Mouse (Mus musculus) midbrain, embryonic 14.5 days (tissue): ENCODE measurements around the gene 1700001C19Rik. TPM values are rescaled to one million over a fixed set of nuclear protein-coding genes. Genes with fewer than 3 reads are reported as not detected.

Source experiments
- ATAC-seq: fragments of 200-750 bp; cut with Nextera tagmentation; 2 replicates; pipeline ENCODE4 v1.8.0; 2017; ENCODE audit warnings: moderate number of reproducible peaks, moderate library complexity; ENCODE audit not compliant: low FRiP score, low TSS enrichment
- DNase-seq: peaks from one replicate; pipeline ENCODE4 v3.0.0-alpha.2; 2015
- H3K27ac ChIP-seq: fragments of 300-500 bp; sonication (generic); replicated peaks from 2 replicates; pipeline ENCODE4 v1.5.1; 2014; ENCODE audit warnings: mild to moderate bottlenecking, low read depth, low read length, moderate library complexity
- H3K27me3 ChIP-seq: fragments of 300-500 bp; sonication (generic); 2 replicates; pipeline ENCODE4 v1.6.1; 2014; ENCODE audit warnings: low read length, control low read depth, mixed read lengths; ENCODE audit not compliant: control insufficient read depth, insufficient read depth
- H3K36me3 ChIP-seq: fragments of 300-500 bp; sonication (generic); 2 replicates; pipeline ENCODE4 v1.6.1; 2014; ENCODE audit warnings: low read length, control low read depth; ENCODE audit not compliant: control insufficient read depth, insufficient read depth
- H3K4me1 ChIP-seq: fragments of 300-500 bp; sonication (generic); 2 replicates; pipeline ENCODE4 v1.6.1; 2014; ENCODE audit warnings: mild to moderate bottlenecking, antibody characterized with exemption, low read length, control low read depth; ENCODE audit not compliant: control insufficient read depth, insufficient read depth
- H3K4me2 ChIP-seq: fragments of 300-500 bp; sonication (generic); 2 replicates; pipeline ENCODE4 v1.6.1; 2014; ENCODE audit warnings: mild to moderate bottlenecking, low read length, moderate library complexity
- H3K4me3 ChIP-seq: fragments of 300-500 bp; sonication (generic); replicated peaks from 2 replicates; pipeline ENCODE4 v1.5.1; 2014; ENCODE audit warnings: low read depth, low read length
- H3K9ac ChIP-seq: fragments of 300-500 bp; sonication (generic); replicated peaks from 2 replicates; pipeline ENCODE4 v1.6.1; 2014; ENCODE audit warnings: mild to moderate bottlenecking, low read length, moderate library complexity
- H3K9me3 ChIP-seq: fragments of 300-500 bp; sonication (generic); 2 replicates; pipeline ENCODE4 v1.6.1; 2016; ENCODE audit warnings: low read length, control low read depth, mixed read lengths; ENCODE audit not compliant: control insufficient read depth
- WGBS: fragments of 180-500 bp; shearing (Covaris S2); extraction: QIAGEN DNeasy Blood & Tissue Kit; methylation state at CpG from one replicate; pipeline ENCODE4 v1.1.7; 2014; 5-methylcytosine and 5-hydroxymethylcytosine counted together
- polyA plus RNA-seq: library from polyadenylated mRNA; unstranded; fragments of >200 nt; fragmentation: Nextera tagmentation; extraction: Ambion mirVana; gene quantifications from 2 replicates; pipeline ENCODE4 v1.2.1, GENCODE M21; 2014

The 1700001C19Rik gene
- polyA plus RNA-seq, 1 experiment from 2014 or later: 0.76 TPM

- no peak overlapping the region for H3K4me2 ChIP-seq
- H3K4me1 ChIP-seq: no peaks in the 10 kb centered on the region
- H3K27ac ChIP-seq: no peak overlapping the region
- WGBS: 38% methylated on average over 9 of the region's 9 CpGs
- H3K27me3 ChIP-seq: peaks cover 11% of the 10 kb centered on the region
- no peak for ATAC-seq
- DNase-seq: no peak
- H3K36me3 ChIP-seq: no peaks in the 10 kb centered on the region
- H3K4me3 ChIP-seq: no peak overlapping the region
- H3K9me3 ChIP-seq: no peaks in the 10 kb centered on the region
- H3K9ac ChIP-seq: no peak overlapping the region
Observed at GRCm38 (mm10) chr17:47466284-47466683, 29.1 kb upstream of the 1700001C19Rik start.

DNA sequence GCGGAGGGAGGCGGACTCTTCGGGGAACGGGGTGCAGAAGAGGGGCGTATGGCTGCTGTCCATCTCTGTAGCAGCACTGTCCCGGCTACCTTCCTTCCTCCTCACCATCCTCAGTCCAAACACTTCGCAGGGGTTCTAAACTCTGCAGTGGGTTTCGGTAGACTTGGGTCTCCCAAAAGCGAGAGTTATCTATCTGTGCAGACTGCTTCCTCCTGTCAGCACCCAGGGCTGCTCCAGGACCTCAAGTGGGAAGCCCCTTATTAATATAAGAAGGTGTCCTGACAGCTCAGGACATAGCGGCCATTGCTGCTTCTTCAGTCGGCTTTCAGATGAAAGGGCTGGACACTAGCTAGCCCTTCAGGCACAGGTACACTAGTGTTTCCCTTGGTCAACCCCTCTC lies 27.8 kb upstream of the 1700001C19Rik start:
- H3K27me3 ChIP-seq: peaks cover 11% of the 10 kb centered on the region
- no peaks in the 10 kb centered on the region for H3K36me3 ChIP-seq
- ATAC-seq: no peak
- no peak overlapping the region for H3K27ac ChIP-seq
- no peak for DNase-seq
- no peaks in the 10 kb centered on the region for H3K9me3 ChIP-seq
- no peak overlapping the region for H3K4me2 ChIP-seq
- H3K4me1 ChIP-seq: no peaks in the 10 kb centered on the region
- WGBS: 78% methylated on average over 11 of the region's 11 CpGs
- no peak overlapping the region for H3K4me3 ChIP-seq
- no peak overlapping the region for H3K9ac ChIP-seq

- no peaks in the 10 kb centered on the region for H3K36me3 ChIP-seq
- H3K27me3 ChIP-seq: peaks cover 11% of the 10 kb centered on the region
- DNase-seq (no peak), ATAC-seq (no peak)
- no peak overlapping the region for H3K4me3 ChIP-seq
- H3K9me3 ChIP-seq: no peaks in the 10 kb centered on the region
- no peak overlapping the region for H3K9ac ChIP-seq
- 43% methylated on average over 12 of the region's 12 CpGs for WGBS
- no peak overlapping the region for H3K4me2 ChIP-seq
- no peak overlapping the region for H3K27ac ChIP-seq
- no peaks in the 10 kb centered on the region for H3K4me1 ChIP-seq
Observed at GRCm38 (mm10) chr17:47464248-47464965, 27.2 kb upstream of the 1700001C19Rik start.

- Histone ChIP-seq H3K9me3 (no peaks in the 10 kb centered on the region), H3K4me3 (no peak overlapping the region), H3K36me3 (no peaks in the 10 kb centered on the region), H3K4me1 (no peaks in the 10 kb centered on the region), H3K4me2 (no peak overlapping the region), H3K9ac (no peak overlapping the region), H3K27ac (no peak overlapping the region), H3K27me3 (peaks cover 9% of the 10 kb centered on the region)
- WGBS: 60% methylated on average over 9 of the region's 9 CpGs
- no peak for DNase-seq
- no peak for ATAC-seq
Observed at GRCm38 (mm10) chr17:47462728-47463388, 25.7 kb upstream of the 1700001C19Rik start.

GRCm38 (mm10) chr17:47462209-47462608 lies 25.0 kb upstream of the 1700001C19Rik start:
- H3K27ac ChIP-seq: no peak overlapping the region
- H3K4me1 ChIP-seq: no peaks in the 10 kb centered on the region
- H3K4me2 ChIP-seq: no peak overlapping the region
- no peak overlapping the region for H3K4me3 ChIP-seq
- H3K36me3 ChIP-seq: no peaks in the 10 kb centered on the region
- H3K9ac ChIP-seq: no peak overlapping the region
- no peaks in the 10 kb centered on the region for H3K9me3 ChIP-seq
- WGBS: 84% methylated on average over 7 of the region's 7 CpGs
- peaks cover 2% of the 10 kb centered on the region; the same call in 1 of the 2 replicates for H3K27me3 ChIP-seq
- ATAC-seq (no peak), DNase-seq (no peak)

- no peak for DNase-seq
- ATAC-seq: no peak
- Histone ChIP-seq H3K4me2 (no peak overlapping the region), H3K9me3 (no peaks in the 10 kb centered on the region), H3K27me3 (no peaks in the 10 kb centered on the region; the same call in 1 of the 2 replicates), H3K4me3 (no peak overlapping the region), H3K4me1 (no peaks in the 10 kb centered on the region), H3K27ac (no peak overlapping the region), H3K9ac (no peak overlapping the region), H3K36me3 (no peaks in the 10 kb centered on the region)
- WGBS: 84% methylated on average over 3 of the region's 3 CpGs
Observed at GRCm38 (mm10) chr17:47461688-47462087, 24.5 kb upstream of the 1700001C19Rik start.

GRCm38 (mm10) chr17:47459341-47459919 lies 22.3 kb upstream of the 1700001C19Rik start:
- Histone ChIP-seq H3K4me2 (no peak overlapping the region), H3K36me3 (no peaks in the 10 kb centered on the region), H3K9ac (no peak overlapping the region), H3K27ac (no peak overlapping the region), H3K4me1 (no peaks in the 10 kb centered on the region), H3K9me3 (no peaks in the 10 kb centered on the region), H3K4me3 (no peak overlapping the region), H3K27me3 (no peaks in the 10 kb centered on the region; the same call in 1 of the 2 replicates)
- DNase-seq: no peak
- 82% methylated on average over 3 of the region's 3 CpGs for WGBS
- ATAC-seq: no peak

DNA sequence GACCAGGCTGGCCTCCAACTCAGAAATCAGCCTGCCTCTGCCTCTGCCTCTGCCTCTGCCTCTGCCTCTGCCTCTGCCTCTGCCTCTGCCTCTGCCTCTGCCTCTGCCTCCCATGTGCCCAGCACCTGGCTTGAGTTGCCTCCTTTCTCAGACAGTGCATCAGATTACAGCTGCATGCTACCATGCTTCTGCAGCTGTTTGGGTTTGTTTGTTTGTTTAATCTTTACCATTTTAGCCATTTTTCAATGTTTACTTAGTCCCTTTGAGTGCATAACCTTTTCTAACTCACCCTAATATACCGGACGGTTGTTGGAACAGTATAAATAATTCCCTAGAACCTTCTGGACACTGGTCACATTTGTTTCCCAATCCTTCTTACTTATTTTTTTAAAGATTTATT lies 21.8 kb upstream of the 1700001C19Rik start:
- no peaks in the 10 kb centered on the region for H3K4me1 ChIP-seq
- H3K27ac ChIP-seq: no peak overlapping the region
- 91% methylated on average over 2 of the region's 2 CpGs for WGBS
- no peak for DNase-seq
- H3K4me2 ChIP-seq: no peak overlapping the region
- no peak for ATAC-seq
- H3K9me3 ChIP-seq: no peaks in the 10 kb centered on the region
- H3K4me3 ChIP-seq: no peak overlapping the region
- no peaks in the 10 kb centered on the region; the same call in 1 of the 2 replicates for H3K27me3 ChIP-seq
- H3K36me3 ChIP-seq: no peaks in the 10 kb centered on the region
- no peak overlapping the region for H3K9ac ChIP-seq
